In genomic region chr19:37237712-37238437, GRCm38 (mm10) we compare ENCODE assay signal across 8 mouse cellular contexts. TPM values are rescaled to one million over a fixed set of nuclear protein-coding genes. Genes with fewer than 3 reads are reported as not detected.
DNase-seq lines count a peak whose midpoint lies in the region; ATAC-seq lines count a peak whose summit lies in the region.

No protein-coding gene starts in this region.

- peak; percentile 22; the same call in 1 of the 2 replicates for ATAC-seq in kidney, embryonic 16.5 days (ENCODE audit: low FRiP score, low TSS enrichment)
- peak; percentile 89 for ATAC-seq in liver, embryonic 12.5 days
- peak; percentile 62; the same call in 1 of the 2 replicates for ATAC-seq in stomach, embryonic 14.5 days (ENCODE audit: insufficient number of reproducible peaks, insufficient read depth, low FRiP score, low read depth)

- peaks cover 7% of the 10 kb centered on the region; the same call in 1 of the 2 replicates for H3K4me1 ChIP-seq in kidney, embryonic 16.5 days (ENCODE audit: insufficient read depth, low read length)
- H3K4me1 ChIP-seq in embryonic facial prominence, embryonic 10.5 days = peaks cover 24% of the 10 kb centered on the region
- H3K4me1 ChIP-seq in liver, embryonic 12.5 days = peaks cover 87% of the 10 kb centered on the region
- H3K4me1 ChIP-seq in stomach, embryonic 14.5 days (ENCODE audit: control insufficient read depth, insufficient read depth, low read length) = no peaks in the 10 kb centered on the region

- no peak overlapping the region for H3K9ac ChIP-seq in kidney, embryonic 16.5 days (replicated peaks; ENCODE audit: low read length)
- peak overlapping the region; percentile 84 for H3K9ac ChIP-seq in liver, embryonic 12.5 days
- no peak overlapping the region for H3K9ac ChIP-seq in stomach, embryonic 14.5 days (replicated peaks; ENCODE audit: low read depth, low read length)

- H3K27ac ChIP-seq in kidney, embryonic 16.5 days (ENCODE audit: low read length) = no peak overlapping the region
- H3K27ac ChIP-seq in embryonic facial prominence, embryonic 10.5 days (replicated peaks) = no peak overlapping the region
- peak overlapping the region; percentile 99 for H3K27ac ChIP-seq in liver, embryonic 12.5 days
- no peak overlapping the region for H3K27ac ChIP-seq in stomach, embryonic 14.5 days (ENCODE audit: low read length)

- H3K27me3 ChIP-seq in kidney, embryonic 16.5 days (ENCODE audit: insufficient read depth, low read length) = peaks cover 35% of the 10 kb centered on the region
- peaks cover 52% of the 10 kb centered on the region for H3K27me3 ChIP-seq in embryonic facial prominence, embryonic 10.5 days (replicated peaks; ENCODE audit: low read depth, poor library complexity, severe bottlenecking)
- peaks cover 28% of the 10 kb centered on the region for H3K27me3 ChIP-seq in liver, embryonic 12.5 days (replicated peaks)
- H3K27me3 ChIP-seq in stomach, embryonic 14.5 days (ENCODE audit: control insufficient read depth, insufficient read depth, low read length) = peaks cover 19% of the 10 kb centered on the region; the same call in 1 of the 2 replicates

- no peak for DNase-seq in kidney, adult 9 months
- DNase-seq in embryonic facial prominence, embryonic 10.5 days (ENCODE audit: low spot score) = peak; percentile 8
- DNase-seq in kidney, postnatal 14 days = no peak
- DNase-seq in gastrocnemius, postnatal 25 days = no peak
- DNase-seq in B cell, adult 2 months = no peak

- no peaks in the 10 kb centered on the region; the same call in 1 of the 2 replicates for H3K9me3 ChIP-seq in kidney, embryonic 16.5 days (ENCODE audit: low read length)
- H3K9me3 ChIP-seq in embryonic facial prominence, embryonic 10.5 days = no peaks in the 10 kb centered on the region
- no peaks in the 10 kb centered on the region for H3K9me3 ChIP-seq in liver, embryonic 12.5 days (replicated peaks)
- H3K9me3 ChIP-seq in stomach, embryonic 14.5 days (ENCODE audit: control insufficient read depth, low read depth, low read length) = no peaks in the 10 kb centered on the region

- H3K36me3 ChIP-seq in kidney, embryonic 16.5 days (ENCODE audit: insufficient read depth, low read length) = no peaks in the 10 kb centered on the region
- no peaks in the 10 kb centered on the region for H3K36me3 ChIP-seq in embryonic facial prominence, embryonic 10.5 days (replicated peaks)
- no peaks in the 10 kb centered on the region for H3K36me3 ChIP-seq in liver, embryonic 12.5 days
- no peaks in the 10 kb centered on the region for H3K36me3 ChIP-seq in stomach, embryonic 14.5 days (ENCODE audit: control insufficient read depth, insufficient read depth, low read length)

- no peak overlapping the region for H3K4me3 ChIP-seq in kidney, embryonic 16.5 days (ENCODE audit: low read length)
- 0 out of 2 replicates have a peak overlapping the region, but pooled peaks have one; percentile 8 for H3K4me3 ChIP-seq in embryonic facial prominence, embryonic 10.5 days
- peak overlapping the region; percentile 47 for H3K4me3 ChIP-seq in liver, embryonic 12.5 days
- no peak overlapping the region for H3K4me3 ChIP-seq in stomach, embryonic 14.5 days (ENCODE audit: low read depth, low read length)

- no peak overlapping the region for H3K4me2 ChIP-seq in kidney, embryonic 16.5 days (replicated peaks; ENCODE audit: low read depth, low read length)
- peak overlapping the region; percentile 86 for H3K4me2 ChIP-seq in liver, embryonic 12.5 days
- 0 out of 2 replicates have a peak overlapping the region, but pooled peaks have one; percentile 12 for H3K4me2 ChIP-seq in stomach, embryonic 14.5 days (replicated peaks; ENCODE audit: low read depth, low read length)

- 5% methylated on average over 15 of the region's 15 CpGs for WGBS in kidney, embryonic 16.5 days
- 6% methylated on average over 15 of the region's 15 CpGs for WGBS in embryonic facial prominence, embryonic 10.5 days
- WGBS in liver, embryonic 12.5 days (ENCODE audit: insufficient replicate concordance) = 3% methylated on average over 15 of the region's 15 CpGs
- WGBS in stomach, embryonic 14.5 days = 11% methylated on average over 15 of the region's 15 CpGs

RNA-seq across cellular contexts. Expression of gene Cpeb3, which starts 29.5 kb away (rescaled TPM):
- polyA plus RNA-seq in kidney, embryonic 16.5 days (2015; fragmentation: Nextera tagmentation; extraction: Ambion mirVana) = 0.73 and 1.3 TPM in 2 replicates
- polyA plus RNA-seq in embryonic facial prominence, embryonic 10.5 days (2016; fragmentation: Nextera tagmentation; extraction: Ambion mirVana) = 0.55 and 0.76 TPM in 2 replicates
- 2.6 and 3.2 TPM in 2 replicates for polyA plus RNA-seq in liver, embryonic 12.5 days (2016; fragmentation: Nextera tagmentation; extraction: Ambion mirVana)
- polyA plus RNA-seq in stomach, embryonic 14.5 days (2014; fragmentation: Nextera tagmentation; extraction: Ambion mirVana) = 0.62 and 0.91 TPM in 2 replicates
- total RNA-seq in gastrocnemius, postnatal 25 days (2021) = 10 to 100 TPM; 35.8 to 44.6 TPM

RNA-seq across cellular contexts. Expression of gene March5, which starts 30.5 kb away (rescaled TPM):
- polyA plus RNA-seq in kidney, embryonic 16.5 days (2015; fragmentation: Nextera tagmentation; extraction: Ambion mirVana) = 74.4 and 79.8 TPM in 2 replicates
- polyA plus RNA-seq in embryonic facial prominence, embryonic 10.5 days (2016; fragmentation: Nextera tagmentation; extraction: Ambion mirVana) = 121 and 123 TPM in 2 replicates
- polyA plus RNA-seq in liver, embryonic 12.5 days (2016; fragmentation: Nextera tagmentation; extraction: Ambion mirVana) = 159 and 164 TPM in 2 replicates
- polyA plus RNA-seq in stomach, embryonic 14.5 days (2014; fragmentation: Nextera tagmentation; extraction: Ambion mirVana) = 91.4 and 97.8 TPM in 2 replicates
- 10 to 100 TPM; 70.3 to 72.6 TPM for total RNA-seq in gastrocnemius, postnatal 25 days (2021)

Comparison
In these comparisons a context has a peak if more than half of its experiments do, and no peak if none do; other contexts are left out.
1. ATAC-seq: peak in every context shown above with its lines; median percentile 89 in liver, embryonic 12.5 days; 62 in stomach, embryonic 14.5 days; 22 in kidney, embryonic 16.5 days.
2. H3K4me3 ChIP-seq: peak in embryonic facial prominence, embryonic 10.5 days (single experiment) and liver, embryonic 12.5 days (single experiment); none in kidney, embryonic 16.5 days (single experiment) and stomach, embryonic 14.5 days (single experiment).